Mouse (Mus musculus) left cerebral cortex, adult 18-20 months (tissue): Measurements from ENCODE around the gene Nup160. TPM values are rescaled to one million over a fixed set of nuclear protein-coding genes. Genes with fewer than 3 reads are reported as not detected.

Experiments
- DNase-seq, 2 experiments: peaks; one replicate each; pipeline ENCODE4 v3.0.0; 2021 to 2022; ENCODE audit warnings: low spot score in 2 of 2, mixed read lengths in 1 of 2
- long read RNA-seq, 2 experiments: library from polyadenylated mRNA; stranded (forward); transcript quantifications; one replicate each; pipeline ENCODE4 v2.0.0; 2021
- total RNA-seq, 2 experiments: library from RNA; stranded (reverse); gene quantifications; 2 replicates each; pipeline ENCODE4 v1.2.3; 2021

Nup160 gene
- 10 to 100 TPM; 12.0 to 12.6 TPM for total RNA-seq
- long read RNA-seq, experiment 1, partial matches to known transcripts = 6 of 11 reads
- long read RNA-seq, experiment 1, other reads (novel, unspliced or antisense) = 5 of 11 reads
- long read RNA-seq, experiment 2, partial matches to known transcripts = 4 of 5 reads
- long read RNA-seq, experiment 2, other reads (novel, unspliced or antisense) = 1 of 5 reads

DNA sequence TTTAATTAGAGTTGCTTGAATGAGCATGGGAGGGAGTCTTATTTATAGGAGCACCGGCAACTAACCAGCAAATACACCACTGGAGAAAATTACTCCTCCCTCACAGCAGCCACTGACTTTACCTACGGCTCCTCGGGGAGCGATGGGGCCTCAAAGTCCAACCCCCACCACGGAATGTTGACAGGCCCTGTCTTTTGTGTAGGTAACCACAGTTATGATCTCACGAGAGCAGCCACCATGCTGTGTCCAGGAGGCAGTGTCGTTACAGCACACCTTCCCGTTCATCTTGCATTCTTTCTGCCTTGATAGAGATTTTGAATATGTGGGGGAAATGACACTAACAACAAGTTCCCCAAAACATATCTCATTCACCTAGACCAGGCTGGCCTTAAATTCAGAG lies at the start of gene Nup160:
TSS of gene Nup160 (plus strand) at position 209 of the 400 bp plus-strand sequence.
- DNase-seq = no peak

GRCm38 (mm10) chr2:90628261-90628660 lies 48.8 kb upstream of the Nup160 start:
- DNase-seq = no peak

DNA sequence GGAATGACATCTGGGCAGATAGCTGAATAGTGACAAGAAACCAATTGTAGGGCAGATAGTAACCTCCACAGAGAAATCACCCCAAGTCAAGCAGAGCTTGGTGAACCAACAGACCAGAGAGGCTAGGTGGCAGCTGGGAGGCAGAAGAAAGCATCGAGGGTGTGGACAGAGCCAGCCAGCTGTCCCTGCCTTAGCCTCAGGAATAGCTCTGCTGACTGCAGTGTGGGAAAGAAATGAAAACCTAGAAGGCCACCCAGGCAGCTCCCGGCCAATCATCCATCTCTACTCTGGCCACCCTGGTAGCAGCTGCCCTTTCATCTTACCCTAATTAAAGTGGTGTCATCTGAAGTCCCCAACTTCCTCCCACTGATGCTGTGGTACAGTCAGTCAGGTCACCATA lies 47.5 kb upstream of the Nup160 start:
- no peak for DNase-seq

DNA sequence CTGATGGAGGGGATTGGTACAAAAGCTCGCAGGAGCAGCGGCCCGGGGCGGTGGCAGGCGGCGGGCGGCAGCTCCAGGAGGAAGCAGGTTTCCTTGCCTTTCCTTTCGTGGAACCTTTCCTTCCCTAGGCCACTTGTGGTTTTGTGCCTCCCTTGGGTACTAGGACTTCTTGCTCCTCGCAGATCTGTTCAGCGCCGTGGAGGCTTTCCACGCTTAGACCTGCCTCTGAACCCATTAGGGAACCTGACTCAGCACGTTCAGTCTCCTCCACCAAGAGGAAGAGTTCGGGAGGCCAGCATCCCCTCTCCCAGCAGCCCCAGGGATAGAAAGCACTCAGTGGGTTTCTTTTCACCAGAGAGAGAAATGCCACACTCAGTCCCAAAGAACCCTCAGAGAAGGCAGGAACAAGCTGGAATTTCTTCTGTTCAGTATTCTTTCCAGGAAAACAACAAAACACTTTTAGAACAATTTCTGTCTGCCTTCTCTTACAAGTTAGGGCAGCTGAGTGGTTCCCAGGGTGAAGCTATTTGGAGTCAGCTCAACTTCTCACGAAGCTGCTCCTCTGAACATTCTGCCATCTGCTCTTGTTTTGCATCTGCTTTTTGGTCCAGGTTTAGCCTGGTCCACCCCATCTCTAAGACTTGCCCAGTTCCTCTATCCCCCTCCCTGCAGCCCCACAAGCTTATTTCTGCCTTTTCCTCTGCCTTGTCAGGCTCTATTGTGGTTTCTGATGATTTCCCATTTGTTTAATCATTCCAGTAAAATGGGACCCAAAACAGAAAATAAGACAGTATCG lies 44.9 kb upstream of the Nup160 start:
- no peak for DNase-seq

GRCm38 (mm10) chr2:90634671-90635070 lies 42.3 kb upstream of the Nup160 start:
- DNase-seq = no peak

GRCm38 (mm10) chr2:90635085-90635723 lies 41.8 kb upstream of the Nup160 start:
- no peak for DNase-seq

DNA sequence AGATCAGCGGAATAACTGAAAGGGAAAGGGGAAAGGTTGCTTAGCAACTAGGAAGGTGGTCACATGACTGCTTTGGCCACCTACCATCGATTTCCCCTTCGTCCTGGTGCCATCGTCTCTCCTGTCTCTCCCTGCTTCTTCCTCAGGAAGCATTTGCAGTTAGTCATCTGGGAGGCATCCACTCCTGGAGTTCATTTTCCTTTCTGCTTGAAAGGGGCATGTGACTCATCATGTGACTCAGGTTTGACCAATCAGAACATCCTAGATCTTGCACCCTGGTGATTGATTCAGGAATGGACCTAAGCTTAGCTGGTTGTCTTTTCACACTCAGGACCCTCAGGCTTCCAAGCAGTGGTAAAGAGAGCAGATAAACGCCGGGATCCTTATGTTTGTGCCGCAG lies 40.2 kb upstream of the Nup160 start:
- no peak for DNase-seq

- no peak for DNase-seq
These were observed 37.8 kb upstream of the Nup160 start for GRCm38 (mm10) chr2:90638986-90639746.

DNA sequence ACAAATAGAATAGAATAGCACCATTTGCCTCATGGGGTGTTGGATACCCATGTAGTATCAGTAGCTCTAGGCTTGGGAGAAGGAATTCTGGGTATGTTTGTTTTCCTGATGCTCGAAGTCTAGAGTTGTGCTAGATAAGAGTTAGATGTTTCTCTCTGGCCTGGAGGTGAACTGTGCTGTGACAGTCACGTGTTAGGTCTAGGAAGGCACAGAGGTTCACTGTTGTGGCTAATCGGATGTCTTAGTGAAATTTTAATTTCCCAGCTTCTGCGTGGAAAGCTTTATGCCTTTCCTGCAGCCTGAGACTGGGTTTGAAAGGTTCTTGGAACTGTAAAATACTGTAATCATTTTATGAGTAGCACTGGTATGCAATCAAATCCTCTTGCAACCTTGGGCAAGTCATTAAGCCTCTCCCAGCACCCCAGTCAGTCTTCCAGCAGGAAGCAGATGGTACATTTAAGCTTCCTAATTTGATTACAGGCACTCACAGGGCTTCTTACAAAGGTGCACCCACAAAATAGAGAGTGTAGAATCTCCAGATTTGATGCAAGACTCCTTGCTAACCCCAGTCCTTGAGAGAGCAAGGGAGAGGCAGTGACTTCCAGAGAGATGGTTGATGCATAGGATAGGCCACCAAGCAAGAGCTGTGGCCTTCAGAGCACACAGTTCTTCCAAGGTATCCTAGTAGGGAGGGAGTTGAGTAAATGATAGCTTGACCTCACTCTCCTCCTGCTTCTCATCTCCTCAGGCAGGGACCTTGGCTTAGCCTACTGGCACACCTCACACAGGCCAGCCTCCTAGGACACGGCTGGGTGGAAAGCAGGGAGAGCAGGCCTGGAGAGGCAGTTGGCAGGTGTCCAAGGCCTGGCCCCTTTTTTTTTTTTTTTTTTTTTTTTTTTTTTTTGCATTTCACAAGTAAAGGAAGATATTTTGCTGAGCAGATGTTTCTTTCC lies 37.0 kb upstream of the Nup160 start:
- no peak for DNase-seq

- DNase-seq = no peak
These were observed 35.9 kb upstream of the Nup160 start for GRCm38 (mm10) chr2:90641007-90641709.

DNA sequence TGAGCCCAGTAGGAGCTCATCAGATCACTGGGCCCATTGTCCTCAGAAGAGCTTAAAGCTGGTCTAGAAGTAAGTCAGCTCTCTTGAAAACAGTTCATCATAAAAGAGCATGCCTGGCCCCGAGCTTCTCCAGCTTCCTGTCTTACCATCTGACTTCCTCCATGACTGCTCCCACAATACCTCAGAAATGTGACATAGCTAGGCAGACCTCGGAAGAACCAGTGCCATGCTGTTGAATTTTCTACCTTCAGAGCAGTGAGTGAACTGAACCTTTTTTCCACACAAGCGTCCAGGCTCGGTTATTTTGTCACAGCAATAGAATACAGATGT lies 35.3 kb upstream of the Nup160 start:
- no peak for DNase-seq

GRCm38 (mm10) chr2:90647084-90647483 lies 29.9 kb upstream of the Nup160 start:
- DNase-seq = no peak

GRCm38 (mm10) chr2:90649405-90649804 lies 27.6 kb upstream of the Nup160 start:
- no peak for DNase-seq

DNA sequence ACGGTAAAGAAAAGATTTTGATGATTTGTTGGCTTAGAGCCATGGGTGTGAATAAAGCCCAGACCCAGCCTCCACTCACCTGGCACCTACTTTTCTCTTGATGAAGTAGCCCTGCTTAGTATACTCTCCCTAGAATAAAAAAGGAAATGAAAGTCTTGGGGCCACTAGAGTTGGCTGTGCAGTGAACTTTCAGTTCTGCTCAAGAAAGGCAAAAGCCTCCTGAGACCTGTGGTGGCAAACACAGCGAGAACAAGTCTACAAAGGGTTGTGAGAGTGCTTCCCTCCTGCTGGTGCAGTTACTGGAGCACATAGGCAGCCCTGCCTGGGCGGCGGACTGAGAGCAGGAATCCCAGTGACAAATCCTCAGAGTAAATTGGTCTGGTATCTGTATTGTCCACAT lies 27.1 kb upstream of the Nup160 start:
- DNase-seq = no peak

GRCm38 (mm10) chr2:90652101-90652500 lies 24.9 kb upstream of the Nup160 start:
- no peak for DNase-seq

GRCm38 (mm10) chr2:90652993-90653392 lies 24.0 kb upstream of the Nup160 start:
- DNase-seq = no peak

DNA sequence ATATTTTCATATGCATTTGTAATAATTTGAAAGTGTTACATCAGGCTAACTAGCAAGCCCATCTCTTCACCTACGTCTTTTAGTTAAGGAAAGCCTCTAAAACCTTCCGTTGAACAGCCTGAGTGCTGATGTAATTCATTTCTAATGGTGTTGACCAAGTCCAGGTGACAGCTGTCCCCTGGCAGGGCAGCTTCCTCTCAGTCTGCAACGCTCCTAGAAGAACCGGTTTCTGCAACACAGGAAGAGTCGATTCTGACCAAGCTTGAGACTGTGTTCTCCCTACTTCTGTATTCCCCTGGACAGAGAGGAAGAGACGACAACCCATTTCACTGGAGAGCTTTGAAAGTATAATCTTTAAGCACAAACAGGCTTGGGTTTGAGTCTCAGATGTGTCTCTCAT lies 21.6 kb upstream of the Nup160 start:
- no peak for DNase-seq

DNA sequence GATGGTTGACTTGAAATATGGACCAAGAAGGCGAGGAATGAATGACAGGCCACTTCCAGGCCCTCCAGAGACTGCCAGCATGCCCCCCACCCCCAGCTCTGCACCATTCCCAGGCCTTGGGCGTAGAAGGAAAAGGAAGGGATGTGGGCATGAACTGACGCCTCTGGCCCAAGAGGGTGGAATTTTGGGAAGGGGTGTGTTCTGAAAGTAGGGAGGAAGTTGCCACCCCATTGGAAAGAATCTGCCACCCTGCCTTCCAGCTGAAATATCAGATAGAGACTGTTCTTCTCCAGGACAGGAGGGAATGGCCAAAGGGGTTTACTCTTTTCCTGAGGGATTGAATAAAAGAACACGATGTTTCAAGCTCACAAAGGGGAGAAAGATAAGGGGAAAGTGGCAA lies 18.4 kb upstream of the Nup160 start:
- no peak for DNase-seq

GRCm38 (mm10) chr2:90659016-90659415 lies 18.0 kb upstream of the Nup160 start:
- DNase-seq = no peak

GRCm38 (mm10) chr2:90659639-90660038 lies 17.4 kb upstream of the Nup160 start:
- no peak for DNase-seq
